Mouse (Mus musculus): Measurements from ENCODE around the gene Lrfn3. TPM values are rescaled to one million over a fixed set of nuclear protein-coding genes. Genes with fewer than 3 reads are reported as not detected.
A peak's percentile ranks its signal among the peaks of the same experiment; 100 is the strongest.

The Lrfn3 gene
- polyA plus RNA-seq, 1 experiment from 2014 or later = 8.3 TPM

GRCm38 (mm10) chr7:30322865-30323264 lies 39.7 kb downstream of the Lrfn3 start:
- peak overlapping the region; percentile 63 for H3K4me2 ChIP-seq (replicated peaks)
- H3K27me3 ChIP-seq = no peaks in the 10 kb centered on the region
- peak overlapping the region; percentile 39; the same call in 1 of the 2 replicates for H3K9ac ChIP-seq
- no peak for ATAC-seq (ENCODE audit: insufficient number of reproducible peaks, insufficient read depth, low FRiP score, low TSS enrichment)
- peak overlapping the region; percentile 67 for H3K4me3 ChIP-seq
- H3K9me3 ChIP-seq = no peaks in the 10 kb centered on the region
- 0 out of 2 replicates have a peak overlapping the region, but pooled peaks have one; percentile 47 for H3K27ac ChIP-seq
- 29% methylated on average over 6 of the region's 6 CpGs for WGBS
- peaks cover 10% of the 10 kb centered on the region; the same call in 1 of the 2 replicates for H3K36me3 ChIP-seq
- peaks cover 8% of the 10 kb centered on the region for H3K4me1 ChIP-seq

DNA sequence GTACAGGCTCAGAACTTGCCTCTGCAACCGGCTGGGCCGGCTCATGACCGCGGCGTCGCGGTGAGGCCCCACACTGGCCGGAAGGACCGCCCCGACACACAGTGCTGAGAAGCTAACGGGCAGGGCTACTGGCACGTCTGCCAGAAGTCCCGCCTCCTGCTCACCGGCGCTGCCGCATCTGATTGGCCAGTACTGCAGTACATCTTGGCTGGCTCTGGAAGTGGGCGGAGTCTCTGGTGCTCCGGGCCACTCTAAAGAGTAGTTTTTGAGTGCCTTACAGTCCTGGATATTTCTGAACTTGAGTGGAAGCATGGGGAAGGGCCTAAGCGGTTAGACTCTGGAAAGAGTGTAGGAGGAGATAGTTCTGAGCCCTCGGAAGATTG lies 40.3 kb downstream of the Lrfn3 start:
- Histone ChIP-seq H3K36me3 (peaks cover 10% of the 10 kb centered on the region; the same call in 1 of the 2 replicates), H3K27me3 (no peaks in the 10 kb centered on the region), H3K9me3 (no peaks in the 10 kb centered on the region), H3K4me1 (peaks cover 8% of the 10 kb centered on the region), H3K4me2 (replicated peaks) (peak overlapping the region; percentile 63), H3K27ac (peak overlapping the region; percentile 83), H3K4me3 (peak overlapping the region; percentile 67), H3K9ac (peak overlapping the region; percentile 76)
- peak; percentile 97 for ATAC-seq (ENCODE audit: insufficient number of reproducible peaks, insufficient read depth, low FRiP score, low TSS enrichment)
- under 1% methylated on average over 20 of the region's 20 CpGs for WGBS

GRCm38 (mm10) chr7:30321539-30322284 lies 40.9 kb downstream of the Lrfn3 start, which contains the start of gene E130208F15Rik:
E130208F15Rik (plus strand) TSS chr7:30321740.
- peak within 1 kb of the TSS; percentile 67 for H3K4me3 ChIP-seq
- under 1% methylated on average over 63 of the region's 63 CpGs for WGBS
- H3K36me3 ChIP-seq = peaks cover 10% of the 10 kb centered on the region; the same call in 1 of the 2 replicates
- peak within 1 kb of the TSS; percentile 63 for H3K4me2 ChIP-seq (replicated peaks)
- peak; percentile 36; the same call in 1 of the 2 replicates for ATAC-seq (ENCODE audit: insufficient number of reproducible peaks, insufficient read depth, low FRiP score, low TSS enrichment)
- H3K9me3 ChIP-seq = no peaks in the 10 kb centered on the region
- peak within 1 kb of the TSS; percentile 76 for H3K9ac ChIP-seq
- peak within 1 kb of the TSS; percentile 83 for H3K27ac ChIP-seq
- no peaks in the 10 kb centered on the region for H3K27me3 ChIP-seq
- peaks cover 8% of the 10 kb centered on the region for H3K4me1 ChIP-seq

GRCm38 (mm10) chr7:30320946-30321345 lies 41.6 kb downstream of the Lrfn3 start:
- no peaks in the 10 kb centered on the region for H3K27me3 ChIP-seq
- peaks cover 10% of the 10 kb centered on the region; the same call in 1 of the 2 replicates for H3K36me3 ChIP-seq
- WGBS = 85% methylated on average over 2 of the region's 2 CpGs
- peak overlapping the region; percentile 63 for H3K4me2 ChIP-seq (replicated peaks)
- H3K4me1 ChIP-seq = peaks cover 8% of the 10 kb centered on the region
- H3K9ac ChIP-seq = no peak overlapping the region
- no peak overlapping the region for H3K27ac ChIP-seq
- peak overlapping the region; percentile 67 for H3K4me3 ChIP-seq
- ATAC-seq (ENCODE audit: insufficient number of reproducible peaks, insufficient read depth, low FRiP score, low TSS enrichment) = no peak
- no peaks in the 10 kb centered on the region for H3K9me3 ChIP-seq

DNA sequence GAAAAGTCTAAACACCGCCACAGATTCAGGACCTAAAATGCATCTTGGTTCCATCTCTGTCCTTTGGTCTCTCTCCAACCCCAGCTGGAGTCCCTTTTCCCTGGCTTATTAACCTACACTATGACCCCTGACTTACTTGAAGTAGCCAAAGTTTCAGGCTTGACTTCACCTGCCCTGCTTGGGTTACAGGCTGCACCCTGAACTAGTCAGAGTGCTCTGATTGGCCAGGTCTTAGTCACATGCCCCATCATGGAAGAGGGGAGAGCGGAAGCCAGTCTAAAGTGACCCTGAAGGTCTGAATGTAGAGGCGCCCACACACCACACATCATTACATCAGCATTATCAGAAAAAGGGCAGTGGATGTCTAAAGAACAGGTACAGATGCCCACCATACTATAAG lies 44.4 kb downstream of the Lrfn3 start:
- Histone ChIP-seq H3K4me3 (no peak overlapping the region), H3K36me3 (peaks cover 10% of the 10 kb centered on the region; the same call in 1 of the 2 replicates), H3K27ac (no peak overlapping the region), H3K9ac (no peak overlapping the region), H3K9me3 (no peaks in the 10 kb centered on the region), H3K4me2 (replicated peaks) (no peak overlapping the region), H3K27me3 (no peaks in the 10 kb centered on the region), H3K4me1 (peaks cover 27% of the 10 kb centered on the region)
- WGBS = 84% methylated on average over 3 of the region's 3 CpGs
- no peak for ATAC-seq (ENCODE audit: insufficient number of reproducible peaks, insufficient read depth, low FRiP score, low TSS enrichment)

GRCm38 (mm10) chr7:30315559-30316529 lies 46.7 kb downstream of the Lrfn3 start:
- H3K9ac ChIP-seq = no peak overlapping the region; the same call in 1 of the 2 replicates
- H3K4me2 ChIP-seq (replicated peaks) = peak overlapping the region; percentile 71
- H3K27me3 ChIP-seq = no peaks in the 10 kb centered on the region
- no peak for ATAC-seq (ENCODE audit: insufficient number of reproducible peaks, insufficient read depth, low FRiP score, low TSS enrichment)
- peaks cover 21% of the 10 kb centered on the region for H3K4me1 ChIP-seq
- H3K36me3 ChIP-seq = peaks cover 24% of the 10 kb centered on the region
- H3K9me3 ChIP-seq = no peaks in the 10 kb centered on the region
- peak overlapping the region; percentile 52 for H3K4me3 ChIP-seq
- 0 out of 2 replicates have a peak overlapping the region, but pooled peaks have one; percentile 81 for H3K27ac ChIP-seq
- 70% methylated on average over 13 of the region's 13 CpGs for WGBS

DNA sequence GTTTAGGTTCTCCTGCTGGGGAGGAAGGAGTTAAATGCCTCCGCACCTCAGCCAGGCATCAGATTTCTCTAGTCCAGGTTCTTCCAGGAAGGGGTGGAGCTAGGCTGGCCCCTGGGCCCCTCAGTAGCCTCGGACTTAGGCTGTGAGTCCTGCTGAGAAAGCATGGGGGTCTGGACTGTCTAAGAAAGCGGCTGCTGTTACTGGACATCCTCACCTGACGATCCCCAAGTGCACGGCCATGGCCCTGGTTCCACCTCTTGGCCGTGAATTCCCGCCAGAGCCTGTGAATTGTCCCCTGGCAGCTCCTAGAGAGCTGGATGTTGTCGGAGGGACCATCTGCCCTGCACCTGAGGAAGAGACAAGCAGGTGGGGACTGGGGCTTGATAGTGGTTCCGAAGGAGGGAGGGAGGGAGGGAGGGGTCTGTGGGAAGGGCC lies 47.8 kb downstream of the Lrfn3 start, which contains the start of gene Syne4:
Gene Syne4 (plus strand): TSS at position 87 of the 435 bp plus-strand sequence.
- Histone ChIP-seq H3K36me3 (peaks cover 27% of the 10 kb centered on the region), H3K4me3 (peak within 1 kb of the TSS; percentile 52), H3K27me3 (no peaks in the 10 kb centered on the region), H3K4me2 (replicated peaks) (peak within 1 kb of the TSS; percentile 71), H3K9me3 (no peaks in the 10 kb centered on the region), H3K27ac (peak within 1 kb of the TSS; percentile 81), H3K9ac (peak within 1 kb of the TSS; percentile 62), H3K4me1 (peaks cover 19% of the 10 kb centered on the region)
- WGBS = under 1% methylated on average over 9 of the region's 9 CpGs
- peak; percentile 73; the same call in 1 of the 2 replicates for ATAC-seq (ENCODE audit: insufficient number of reproducible peaks, insufficient read depth, low FRiP score, low TSS enrichment)

- H3K4me2 ChIP-seq (replicated peaks) = 0 out of 2 replicates have a peak overlapping the region, but pooled peaks have one; percentile 14
- H3K36me3 ChIP-seq = peaks cover 24% of the 10 kb centered on the region; the same call in 1 of the 2 replicates
- no peak overlapping the region for H3K9ac ChIP-seq
- 43% methylated on average over 27 of the region's 27 CpGs for WGBS
- H3K27me3 ChIP-seq = no peaks in the 10 kb centered on the region
- no peak overlapping the region for H3K27ac ChIP-seq
- no peak for ATAC-seq (ENCODE audit: insufficient number of reproducible peaks, insufficient read depth, low FRiP score, low TSS enrichment)
- H3K4me1 ChIP-seq = peaks cover 25% of the 10 kb centered on the region
- no peaks in the 10 kb centered on the region for H3K9me3 ChIP-seq
- no peak overlapping the region for H3K4me3 ChIP-seq
These were observed 48.8 kb downstream of the Lrfn3 start for GRCm38 (mm10) chr7:30313666-30314320.

DNA sequence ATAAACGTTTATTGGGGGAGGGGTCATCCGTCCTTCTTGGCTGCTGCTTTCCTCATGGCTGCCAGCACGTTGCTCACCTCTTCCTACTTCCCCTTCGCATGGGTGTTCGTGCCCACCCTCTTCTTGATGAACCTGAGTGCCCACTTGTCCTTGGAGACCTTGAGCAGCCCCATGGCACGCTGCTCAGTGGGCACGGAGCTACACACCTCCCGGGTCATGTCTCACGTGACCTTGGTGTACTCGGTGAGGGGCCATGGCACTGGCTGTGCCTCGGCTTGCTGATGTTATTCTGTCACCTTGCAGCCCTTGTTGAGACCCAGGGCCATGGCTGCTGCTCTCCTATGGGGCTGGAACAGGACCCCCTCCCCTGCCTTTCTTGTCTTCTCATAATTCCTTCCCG lies 52.4 kb downstream of the Lrfn3 start:
- no peak for ATAC-seq (ENCODE audit: insufficient number of reproducible peaks, insufficient read depth, low FRiP score, low TSS enrichment)
- no peak overlapping the region for H3K9ac ChIP-seq
- no peak overlapping the region for H3K27ac ChIP-seq
- no peak overlapping the region for H3K4me2 ChIP-seq (replicated peaks)
- no peaks in the 10 kb centered on the region for H3K9me3 ChIP-seq
- peaks cover 22% of the 10 kb centered on the region for H3K4me1 ChIP-seq
- H3K4me3 ChIP-seq = no peak overlapping the region
- no peaks in the 10 kb centered on the region for H3K27me3 ChIP-seq
- 88% methylated on average over 12 of the region's 12 CpGs for WGBS
- H3K36me3 ChIP-seq = peaks cover 36% of the 10 kb centered on the region

- Histone ChIP-seq H3K4me1 (peaks cover 17% of the 10 kb centered on the region), H3K9me3 (no peaks in the 10 kb centered on the region), H3K27ac (no peak overlapping the region), H3K36me3 (peaks cover 37% of the 10 kb centered on the region), H3K4me2 (replicated peaks) (peak overlapping the region; percentile 87), H3K4me3 (peak overlapping the region; percentile 71), H3K9ac (peak overlapping the region; percentile 77), H3K27me3 (no peaks in the 10 kb centered on the region)
- no peak for ATAC-seq (ENCODE audit: insufficient number of reproducible peaks, insufficient read depth, low FRiP score, low TSS enrichment)
- 60% methylated on average over 15 of the region's 15 CpGs for WGBS
These were observed 53.0 kb downstream of the Lrfn3 start for GRCm38 (mm10) chr7:30309395-30310129.
